Mouse (Mus musculus) thymus, postnatal 10 days (tissue): ENCODE measurements around the gene Gaa.
"Not testable (repeated sequence)": the region's sequence is repeated elsewhere in the genome, so short reads cannot be mapped to it uniquely, and the experiment has no call there.

Experiments
- DNase-seq, 2 experiments: peaks; one replicate each; pipeline ENCODE4 v3.0.0; 2021; ENCODE audit warnings: low spot score in 2 of 2

Gaa gene

DNA sequence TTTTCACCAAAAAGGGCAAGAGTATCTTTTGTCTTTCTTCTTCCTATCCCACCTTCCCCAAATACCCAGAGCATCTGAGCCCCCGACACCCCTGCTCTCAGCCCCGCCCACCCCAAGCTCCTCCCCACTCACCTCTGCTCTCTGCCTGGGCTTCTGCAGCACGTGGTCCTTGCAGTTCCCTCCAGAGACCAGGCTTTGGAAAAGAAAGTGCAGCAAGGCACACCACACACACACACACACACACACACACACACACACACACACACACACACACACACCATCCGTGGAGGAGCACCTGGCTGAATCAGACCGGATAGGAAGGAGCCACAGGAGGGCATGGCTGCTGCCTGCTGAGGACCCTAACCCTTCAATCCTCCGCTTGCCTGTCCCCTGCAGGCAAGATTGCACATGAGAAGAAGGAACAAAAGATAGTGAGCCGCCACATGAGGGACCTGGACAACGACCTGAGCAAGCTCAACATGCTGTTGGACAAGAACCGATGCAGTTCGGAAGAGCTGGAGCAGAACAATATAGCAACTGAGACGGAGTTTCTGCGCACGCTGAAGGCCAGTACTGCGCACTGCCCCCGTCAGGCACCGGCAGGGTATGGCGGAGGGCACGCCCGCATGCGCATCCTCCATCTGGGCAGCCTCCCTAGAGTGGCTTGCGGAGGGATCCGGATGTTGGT is 14.7 kb upstream of the Gaa start:
- DNase-seq, result peak; percentile 36 to 61

DNA sequence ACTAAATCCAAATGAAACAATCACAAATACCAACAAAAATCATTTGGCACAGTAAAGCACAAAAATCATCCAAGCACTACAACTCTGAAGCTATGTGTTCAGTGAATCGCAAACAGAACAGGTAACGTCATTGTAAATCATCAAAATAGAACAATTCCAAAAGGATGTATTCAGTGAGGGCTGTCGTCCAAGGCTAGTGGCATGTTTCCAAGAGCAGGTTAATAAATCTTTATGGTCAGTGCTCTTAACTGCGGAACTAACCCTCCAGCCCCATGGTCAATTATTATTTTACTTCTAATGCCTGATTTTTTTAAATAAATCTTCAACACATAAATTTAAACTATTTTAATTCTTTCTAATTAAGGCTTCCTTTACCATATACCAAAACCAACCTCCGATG is 11.1 kb upstream of the Gaa start:
- not testable (repeated sequence) for DNase-seq

DNA sequence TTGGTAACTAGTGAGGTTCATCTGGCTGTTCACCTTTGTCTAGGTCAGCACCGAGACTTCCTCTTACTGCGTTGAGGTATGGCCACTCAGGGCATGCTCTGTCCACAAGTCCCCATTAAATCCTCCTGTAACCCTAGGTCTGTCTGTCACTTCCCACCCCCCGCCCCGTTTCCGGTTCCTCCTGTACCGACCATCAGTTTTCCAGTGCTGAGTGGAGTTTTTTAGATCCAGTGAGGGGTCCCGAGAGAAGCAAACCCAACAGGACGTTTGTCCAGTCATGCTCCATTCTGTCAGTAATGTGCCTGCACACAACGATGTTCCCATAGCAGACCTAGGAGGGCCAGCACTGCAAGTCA is 9.5 kb upstream of the Gaa start:
- no peak for DNase-seq

DNA sequence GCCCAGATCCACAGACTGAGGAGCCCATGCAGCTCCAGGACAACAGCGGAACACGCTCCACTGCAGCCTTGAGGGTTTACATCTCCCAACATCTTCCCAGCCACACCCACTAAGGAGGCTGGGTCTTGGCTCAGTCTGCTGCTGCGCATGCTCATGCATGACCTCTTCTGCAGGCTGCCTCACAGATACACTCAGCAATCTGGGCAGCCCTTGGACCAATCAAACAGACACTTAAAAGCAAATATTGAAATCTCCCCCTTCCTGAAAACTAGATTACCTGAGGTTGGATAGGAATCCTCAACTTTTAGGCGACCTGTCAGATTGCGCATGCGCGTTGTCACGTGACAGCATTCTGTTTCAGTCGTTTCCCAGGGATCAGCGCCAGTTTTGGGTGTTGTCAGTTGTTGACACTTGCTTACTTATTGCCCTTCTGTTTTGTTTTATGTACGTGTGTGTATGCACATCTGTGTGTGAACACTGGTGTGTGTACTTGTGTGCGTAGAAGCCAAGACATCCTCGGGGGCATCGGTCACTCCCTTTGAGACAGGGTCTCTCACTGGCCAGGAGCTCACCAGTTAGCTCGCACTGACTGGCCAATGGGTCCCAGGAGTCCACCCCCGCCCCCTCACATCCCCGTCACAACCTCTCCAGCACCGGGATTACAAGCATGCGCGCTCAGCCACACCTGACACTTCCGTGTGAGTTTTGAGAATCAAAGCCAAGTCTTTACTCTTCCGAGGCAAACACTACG is 8.9 kb upstream of the Gaa start:
- DNase-seq, result no peak

DNA sequence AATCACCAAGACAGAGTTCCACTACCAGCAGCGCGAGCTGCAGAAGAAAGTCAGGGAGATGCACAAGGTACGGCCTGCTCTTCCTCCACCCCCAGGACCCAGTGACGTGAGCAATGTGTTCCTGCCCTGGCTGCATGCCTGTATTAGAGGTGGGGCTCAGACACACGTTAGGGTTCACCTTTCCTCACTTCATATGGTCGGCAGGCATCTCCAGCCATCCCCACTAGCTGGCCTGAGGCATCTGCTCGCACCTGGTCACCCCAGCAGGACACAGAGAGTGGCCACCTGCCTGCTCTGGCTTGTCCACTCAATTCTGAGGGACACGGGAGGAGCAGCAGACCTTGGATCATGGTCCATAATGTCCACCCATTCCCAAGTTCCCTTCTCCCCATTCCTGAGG is 7.7 kb upstream of the Gaa start:
- DNase-seq, result no peak

DNA sequence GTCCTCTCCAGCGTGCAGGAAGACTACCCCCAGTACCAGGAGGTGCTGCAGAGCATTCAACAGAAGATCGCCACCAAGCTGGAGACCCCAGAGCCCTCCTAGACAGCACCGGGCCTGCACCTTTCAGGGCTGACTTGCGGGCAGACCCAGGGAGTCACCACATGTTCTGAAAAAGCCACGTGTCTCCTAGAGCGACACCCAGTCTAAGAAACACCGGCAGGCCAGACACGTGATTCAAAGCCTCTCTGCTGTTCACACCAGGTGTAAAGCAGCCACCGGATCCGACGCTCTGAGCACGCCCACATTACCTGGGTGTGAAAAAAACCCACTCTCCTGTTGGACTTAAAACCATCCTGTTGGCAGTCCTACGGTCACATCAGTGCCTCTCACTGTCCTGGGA is 3.3 kb upstream of the Gaa start:
- DNase-seq, result no peak

DNA sequence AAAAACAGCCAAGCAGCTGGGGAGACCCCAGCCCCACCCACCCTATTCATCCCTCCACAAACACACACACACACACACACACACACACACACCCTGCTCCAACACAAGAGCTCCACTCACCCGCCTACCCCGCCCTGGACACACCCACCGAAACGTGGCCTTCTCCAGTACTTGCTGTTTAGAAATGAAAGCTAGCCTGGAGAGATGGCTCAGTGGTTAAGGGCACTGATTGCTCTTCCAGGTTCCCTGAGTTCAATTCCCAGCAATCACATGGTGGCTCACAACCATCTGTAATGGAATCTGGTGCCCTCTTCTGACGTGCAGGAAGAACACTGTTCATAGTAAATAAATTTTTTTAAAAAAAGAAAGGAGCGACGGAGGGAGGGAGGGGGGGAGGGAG is 1.9 kb upstream of the Gaa start:
- DNase-seq, result no peak

DNA sequence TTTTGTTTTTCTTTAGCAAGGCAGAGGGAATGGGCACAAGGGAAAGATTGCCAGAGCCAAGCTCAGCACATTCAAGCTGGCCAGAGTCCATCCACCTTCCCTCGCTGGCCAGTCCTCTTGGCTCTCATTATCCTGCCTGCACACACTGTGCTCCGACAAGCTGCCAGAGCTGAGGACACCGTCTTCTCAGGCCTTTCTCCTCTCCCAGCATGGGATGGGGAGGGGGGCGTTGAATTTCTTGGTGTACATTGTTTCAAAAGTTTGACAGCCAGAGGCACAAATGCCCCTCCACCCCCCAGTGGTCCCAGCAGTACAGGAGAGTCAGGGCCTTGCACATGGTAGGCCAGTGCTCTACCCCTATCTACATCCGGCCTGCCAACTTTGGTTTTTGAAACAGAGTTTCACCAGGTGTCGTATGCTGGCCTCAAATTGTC is 429 bp upstream of the Gaa start:
- no peak for DNase-seq

DNA sequence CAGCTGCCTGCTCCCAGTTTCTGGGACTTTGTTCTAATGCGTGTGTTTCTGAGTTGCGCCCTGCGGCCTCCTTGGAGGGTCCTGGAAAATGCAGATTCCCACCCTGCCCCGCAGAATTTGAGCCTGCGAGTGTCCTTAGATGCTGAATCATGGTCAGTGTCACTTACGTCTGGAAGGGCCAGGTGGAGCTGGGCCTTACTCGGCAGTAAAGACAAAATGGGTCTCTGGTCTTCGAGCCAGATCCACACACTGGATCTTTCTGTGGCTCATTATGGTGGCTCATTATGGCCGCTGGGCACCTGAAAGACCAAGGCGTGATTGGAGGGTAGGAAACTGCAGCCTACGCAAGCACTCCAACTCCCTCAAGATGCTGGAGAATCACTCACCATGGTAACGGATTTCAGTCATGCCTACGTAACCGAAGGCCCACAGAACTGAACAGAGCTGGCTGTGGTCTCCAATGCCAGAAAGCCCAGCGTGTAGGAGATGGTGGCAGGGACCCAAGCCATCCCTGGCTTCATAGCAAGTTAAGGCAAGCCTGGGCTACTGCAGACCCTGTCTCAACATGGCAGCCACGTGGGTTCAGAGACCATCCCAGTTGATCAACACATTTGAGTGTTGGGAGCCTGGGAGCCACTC is 989 bp downstream of the Gaa start:
- DNase-seq, result no peak

DNA sequence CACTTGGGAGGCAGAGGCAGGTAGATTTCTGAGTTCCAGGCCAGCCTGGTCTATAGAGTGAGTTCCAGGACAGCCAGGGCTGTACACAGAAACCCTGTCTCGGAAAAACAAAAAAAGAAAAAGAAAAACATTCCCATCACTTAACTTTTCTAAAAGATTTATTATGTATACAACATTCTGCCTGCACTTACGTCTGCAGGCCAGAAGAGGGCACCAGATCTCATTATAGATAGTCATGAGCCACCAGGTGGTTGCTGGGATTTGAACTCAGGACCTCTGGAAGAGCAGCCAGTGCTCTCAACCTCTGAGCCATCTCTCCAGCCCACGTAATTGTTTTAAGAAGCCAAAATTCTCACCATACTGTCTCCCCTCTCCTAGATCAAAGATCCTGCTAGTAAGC is 4.8 kb downstream of the Gaa start:
- not testable (repeated sequence) for DNase-seq

DNA sequence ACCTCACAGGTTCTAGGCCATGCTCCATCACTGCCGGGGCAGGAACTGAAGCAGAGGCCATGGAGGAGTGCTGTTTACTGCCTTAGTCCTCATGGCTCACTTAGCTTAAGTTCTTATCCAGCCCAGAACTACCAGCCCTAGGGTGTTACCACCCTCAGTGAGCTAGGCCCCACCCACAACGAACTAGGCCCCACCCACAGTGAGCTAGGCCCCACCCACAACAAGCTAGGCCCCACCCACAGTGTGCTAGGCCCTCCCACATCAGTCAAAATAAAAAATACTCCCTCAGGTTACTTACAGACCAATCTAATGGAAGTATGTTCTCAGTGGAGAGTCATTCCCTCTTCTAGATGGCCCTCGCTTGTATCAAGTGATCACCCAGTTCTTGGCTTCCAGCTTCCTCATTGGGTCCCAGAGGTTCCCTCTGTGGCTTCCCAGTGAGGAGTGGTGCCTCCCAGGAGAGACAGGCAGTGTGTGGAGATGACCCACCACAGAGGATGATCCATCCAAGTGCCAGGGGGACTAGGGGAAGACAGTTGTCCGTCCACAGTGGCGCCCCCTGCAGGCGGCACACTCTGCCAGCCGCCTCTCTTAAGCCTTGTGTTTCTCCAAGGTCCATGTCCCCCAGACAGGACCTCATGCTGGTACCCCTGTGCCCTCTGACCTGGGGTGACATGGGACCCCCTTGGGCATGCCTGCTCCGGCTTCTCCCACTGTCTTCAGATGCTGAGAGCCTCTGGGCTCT is 5.7 kb downstream of the Gaa start:
- DNase-seq, result peak in 1 of 2 experiments; percentile 23

DNA sequence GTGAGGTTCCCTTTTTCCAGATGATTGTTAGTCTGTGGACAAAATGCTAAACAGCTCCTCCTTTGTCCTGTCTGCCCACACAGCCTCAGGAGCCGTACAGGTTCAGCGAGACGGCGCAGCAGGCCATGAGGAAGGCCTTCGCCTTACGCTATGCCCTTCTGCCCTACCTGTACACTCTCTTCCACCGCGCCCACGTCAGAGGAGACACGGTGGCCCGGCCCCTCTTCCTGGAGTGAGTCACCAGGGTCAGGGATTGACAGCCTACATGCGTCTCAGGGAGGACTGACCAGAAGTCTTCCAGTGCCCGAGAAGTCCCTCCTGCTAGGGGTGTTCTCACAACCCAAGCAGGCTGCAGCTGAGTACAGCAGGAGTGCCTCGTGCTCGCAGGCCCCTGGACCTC is 13.3 kb downstream of the Gaa start:
- DNase-seq, result no peak

DNA sequence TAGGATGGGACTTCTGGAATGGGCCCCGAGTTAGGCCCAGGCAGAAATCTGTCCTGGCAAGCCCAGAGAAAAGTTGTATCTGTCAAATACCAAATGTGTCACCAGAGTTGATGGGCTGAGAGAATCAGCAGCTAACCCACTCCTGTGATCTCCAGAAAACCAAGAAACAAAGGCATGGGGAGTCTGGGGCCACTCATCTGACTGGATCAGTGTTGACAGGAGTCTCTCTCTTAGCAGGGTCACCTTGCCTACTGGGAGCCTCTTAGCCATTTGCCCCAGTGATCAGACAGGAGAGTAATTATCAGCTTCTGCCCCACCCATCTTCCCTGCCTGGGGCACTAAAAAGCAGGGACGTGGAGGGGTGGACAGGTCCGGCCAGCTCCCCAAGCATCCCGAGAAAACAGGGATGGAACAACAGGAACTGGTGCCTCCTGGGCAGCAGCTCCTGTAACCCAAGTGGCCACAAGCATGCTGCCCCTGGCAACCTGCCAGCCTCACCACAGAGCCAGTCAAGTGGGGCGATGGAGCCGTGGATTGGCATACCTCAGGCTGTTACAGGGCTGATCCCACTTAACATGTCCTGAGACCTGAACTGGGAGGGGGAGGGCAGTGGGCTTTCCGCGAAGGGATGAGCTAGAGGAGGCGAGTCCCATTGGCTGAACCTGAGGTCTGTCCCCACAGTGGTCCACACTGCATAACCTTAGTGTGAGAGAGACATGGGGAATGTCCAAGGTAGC is 18.3 kb downstream of the Gaa start:
- DNase-seq, result no peak

DNA sequence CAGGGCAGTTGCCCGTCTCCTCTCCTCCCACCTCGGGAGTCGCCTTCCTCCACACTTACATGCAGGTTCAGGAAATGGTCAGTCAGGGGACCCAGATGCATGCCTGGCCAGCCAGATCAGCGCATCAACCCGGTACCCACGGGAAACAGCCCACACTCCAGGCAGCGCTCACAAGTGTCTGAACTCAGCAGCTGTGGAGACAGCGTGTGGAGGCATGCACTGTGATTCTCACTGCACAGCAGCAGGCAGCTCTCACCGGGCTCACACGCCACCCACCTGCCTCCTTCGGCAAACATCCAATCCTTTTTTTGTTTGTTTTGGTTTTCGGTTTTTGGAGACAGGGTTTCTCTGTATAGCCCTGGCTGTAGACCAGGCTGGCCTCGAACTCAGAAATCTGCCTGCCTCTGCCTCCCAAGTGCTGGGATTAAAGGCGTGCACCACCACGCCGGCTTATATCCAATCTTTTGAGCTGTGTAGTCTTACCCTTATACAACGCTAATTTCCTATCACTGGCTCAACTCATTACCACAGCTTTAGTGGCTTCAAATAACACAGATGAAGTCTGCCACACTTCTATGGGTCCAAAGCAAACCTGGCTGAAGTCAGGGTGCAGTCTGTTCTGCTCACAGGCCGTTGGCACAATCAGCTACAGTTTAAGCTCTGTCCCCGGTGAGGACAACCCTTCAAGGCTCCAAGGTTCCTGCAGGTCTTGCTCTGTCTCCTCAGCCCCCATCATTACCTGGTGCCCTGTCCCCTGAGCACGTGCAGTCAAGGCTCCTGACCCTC is 19.7 kb downstream of the Gaa start:
- DNase-seq, result no peak

DNA sequence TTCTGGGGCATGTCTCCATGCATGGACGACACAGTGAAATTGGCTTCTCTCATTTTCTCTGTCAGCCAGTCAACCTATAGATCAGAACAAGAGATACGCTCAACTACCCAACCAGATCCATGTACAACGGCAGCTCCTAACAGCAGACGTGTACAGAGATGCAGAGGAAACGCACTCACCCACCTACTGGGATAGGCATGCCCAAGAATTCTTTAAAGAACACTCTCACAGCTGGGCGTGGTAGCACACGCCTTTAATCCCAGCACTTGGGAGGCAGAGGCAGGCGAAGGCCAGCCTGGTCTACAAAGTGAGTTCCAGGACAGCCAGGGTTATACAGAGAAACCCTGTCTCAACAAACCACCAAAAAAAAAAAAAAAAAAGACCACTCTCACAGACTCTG is 25.2 kb downstream of the Gaa start:
- not testable (repeated sequence) for DNase-seq

DNA sequence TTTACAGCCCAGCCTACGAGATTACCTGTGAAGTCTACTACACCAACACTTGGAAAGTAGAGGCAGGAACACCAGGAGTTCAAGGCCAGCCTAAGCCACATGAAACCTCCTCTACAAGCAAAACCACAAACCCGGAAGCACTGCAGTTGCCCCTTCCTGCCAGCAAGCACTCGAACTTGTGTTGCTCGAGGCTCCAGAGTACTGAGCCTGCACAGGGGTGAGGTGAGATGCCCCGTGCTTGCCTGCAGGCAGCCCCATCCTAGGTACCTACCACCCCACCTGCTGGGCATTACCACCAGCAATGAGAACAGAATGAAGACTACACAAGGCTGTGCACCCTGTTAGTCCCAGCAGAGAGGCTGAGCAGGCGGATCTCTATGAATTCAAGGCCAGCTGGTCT is 30.3 kb downstream of the Gaa start:
- peak in 1 of 2 experiments; percentile 22 for DNase-seq

DNA sequence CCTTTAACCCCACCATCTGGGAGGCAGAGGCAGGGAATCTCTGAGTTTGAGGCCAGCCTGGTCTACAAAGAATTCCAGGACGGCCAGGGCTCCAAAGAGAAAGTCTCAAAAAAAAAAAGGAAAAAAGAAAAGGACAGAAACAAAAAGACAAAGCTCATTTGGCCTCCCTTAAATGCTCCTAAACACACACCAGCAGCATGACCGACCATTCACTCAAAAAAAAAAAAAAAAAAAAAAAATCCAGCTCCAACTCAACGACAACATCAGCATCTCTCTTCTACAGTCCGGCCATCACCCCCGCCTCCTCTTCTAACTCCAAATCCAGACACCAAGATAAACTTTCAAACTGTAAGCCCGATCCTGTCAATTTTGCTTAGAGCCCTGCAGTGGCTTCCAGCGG is 31.2 kb downstream of the Gaa start:
- no peak for DNase-seq

DNA sequence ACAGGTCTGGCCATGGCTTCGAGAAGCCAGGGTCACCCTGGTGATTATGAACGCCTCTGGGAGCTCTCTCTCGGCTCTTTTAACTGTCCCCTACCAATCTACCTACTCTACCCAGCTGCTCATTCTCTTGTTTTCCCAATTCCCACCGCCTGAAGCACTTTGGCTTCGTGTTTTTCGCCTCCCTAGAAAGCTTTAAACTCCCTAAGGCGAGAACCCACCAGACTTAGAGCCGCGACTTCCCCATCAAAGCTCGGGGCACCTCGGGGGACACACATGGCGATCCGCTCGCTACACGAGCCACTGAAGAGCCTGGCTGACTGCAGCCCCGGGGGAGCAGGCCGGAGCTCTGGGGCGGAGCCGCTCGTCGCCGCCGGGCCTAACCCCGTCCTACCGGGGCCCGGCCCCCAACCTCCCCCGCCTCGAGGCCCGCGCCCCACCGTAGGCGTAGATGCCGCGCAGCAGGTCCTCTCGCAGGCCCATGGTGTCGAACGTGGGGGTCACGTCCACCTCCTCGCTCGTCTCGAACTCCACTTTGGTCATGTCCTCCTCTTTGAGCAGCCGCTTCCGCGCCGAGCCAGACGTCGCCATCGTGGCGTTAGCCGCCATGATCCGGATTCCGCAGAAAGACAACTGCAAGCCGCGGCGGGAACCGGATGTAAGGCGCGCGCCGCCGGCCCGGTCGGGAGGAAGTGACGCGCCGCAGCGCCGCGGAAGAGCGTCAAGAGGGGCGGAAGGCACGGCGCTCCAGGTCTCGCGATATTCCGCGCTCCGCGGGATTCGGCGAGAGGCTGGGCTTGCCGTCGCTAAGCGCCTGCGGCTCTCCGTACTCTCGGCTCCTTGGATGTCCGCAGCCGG is 31.9 kb downstream of the Gaa start, which contains the start of gene Eif4a3:
TSS of gene Eif4a3 (minus strand) at position 699 of the 855 bp plus-strand sequence.
- peak; percentile 93 to 98 for DNase-seq

DNA sequence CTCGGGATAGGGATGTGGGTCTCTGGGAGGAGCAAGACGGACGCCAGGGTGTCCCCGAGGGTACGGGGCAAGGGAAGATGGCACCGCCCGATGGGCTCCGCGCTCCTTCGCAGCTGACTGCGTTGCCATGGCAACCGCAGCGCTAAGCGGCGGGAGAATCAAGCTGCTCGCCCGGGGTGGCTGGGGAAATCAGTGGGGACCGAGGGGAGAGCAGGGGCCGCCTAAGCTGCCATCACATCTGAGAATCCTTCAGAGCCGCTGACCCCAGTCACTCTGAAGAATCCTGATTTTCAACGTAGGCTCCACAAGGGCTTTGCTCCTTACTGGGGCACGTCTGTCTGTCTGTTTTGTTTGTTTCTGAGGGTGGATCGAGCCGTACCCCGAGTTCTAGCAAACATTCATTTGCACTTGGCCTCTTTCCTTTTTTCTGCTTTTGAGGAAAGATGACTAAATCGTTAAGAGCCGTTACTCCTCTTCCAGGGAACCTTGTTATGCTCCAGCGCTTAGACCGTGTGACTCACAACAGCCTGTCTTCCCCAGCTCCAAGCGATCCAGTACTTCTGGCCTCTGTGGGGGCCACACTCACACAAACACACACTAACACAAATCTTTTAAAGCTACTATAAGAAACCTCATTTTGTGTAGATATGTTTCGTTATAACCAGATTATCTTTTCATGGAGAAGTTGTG is 32.7 kb downstream of the Gaa start:
- DNase-seq, result no peak
